Mouse (Mus musculus) midbrain, embryonic 11.5 days (tissue): ENCODE results near the gene Eri3. TPM values are rescaled to one million over a fixed set of nuclear protein-coding genes. Genes with fewer than 3 reads are reported as not detected.

ENCODE experiments used
- ATAC-seq: fragments of 200-750 bp; cut with Nextera tagmentation; 2 replicates; pipeline ENCODE4 v1.8.0; 2017; ENCODE audit warnings: moderate TSS enrichment, moderate library complexity; ENCODE audit not compliant: low FRiP score
- DNase-seq: peaks from one replicate; pipeline ENCODE4 v3.0.0; 2015; ENCODE audit warnings: low spot score; ENCODE audit errors: missing footprints
- H3K27ac ChIP-seq: fragments of 300-500 bp; sonication (generic); 2 replicates; pipeline ENCODE4 v1.5.1; 2014; ENCODE audit warnings: low read depth, low read length
- H3K27me3 ChIP-seq: fragments of 300-500 bp; sonication (generic); 2 replicates; pipeline ENCODE4 v1.6.1; 2014; ENCODE audit warnings: mild to moderate bottlenecking, low read length, moderate library complexity, mixed read lengths; ENCODE audit not compliant: control insufficient read depth, insufficient read depth
- H3K36me3 ChIP-seq: fragments of 300-500 bp; sonication (generic); 2 replicates; pipeline ENCODE4 v1.6.1; 2014; ENCODE audit warnings: mild to moderate bottlenecking, low read length, moderate library complexity, mixed read lengths; ENCODE audit not compliant: control insufficient read depth, insufficient read depth
- H3K4me1 ChIP-seq: fragments of 300-500 bp; sonication (generic); 2 replicates; pipeline ENCODE4 v1.6.1; 2014; ENCODE audit warnings: low read length; ENCODE audit not compliant: control insufficient read depth, insufficient read depth
- H3K4me2 ChIP-seq: fragments of 300-500 bp; sonication (generic); 2 replicates; pipeline ENCODE4 v1.6.1; 2014; ENCODE audit warnings: mild to moderate bottlenecking, moderate library complexity
- H3K4me3 ChIP-seq: fragments of 300-500 bp; sonication (generic); 2 replicates; pipeline ENCODE4 v1.5.1; 2014; ENCODE audit warnings: low read depth, low read length
- H3K9ac ChIP-seq: fragments of 300-500 bp; sonication (generic); 2 replicates; pipeline ENCODE4 v1.6.1; 2014; ENCODE audit warnings: low read length
- H3K9me3 ChIP-seq: fragments of 300-500 bp; sonication (generic); 2 replicates; pipeline ENCODE4 v1.6.1; 2016; ENCODE audit warnings: low read length; ENCODE audit not compliant: control insufficient read depth
- WGBS: fragments of 180-500 bp; shearing (Covaris S2); extraction: QIAGEN DNeasy Blood & Tissue Kit; methylation state at CpG from one replicate; pipeline ENCODE4 v1.1.7; 2014; 5-methylcytosine and 5-hydroxymethylcytosine counted together
- polyA plus RNA-seq: library from polyadenylated mRNA; unstranded; fragments of >200 nt; fragmentation: Nextera tagmentation; extraction: Ambion mirVana; gene quantifications from 2 replicates; pipeline ENCODE4 v1.2.1, GENCODE M21; 2014

Eri3 gene
- polyA plus RNA-seq, 1 experiment from 2014 or later: 132 TPM

DNA sequence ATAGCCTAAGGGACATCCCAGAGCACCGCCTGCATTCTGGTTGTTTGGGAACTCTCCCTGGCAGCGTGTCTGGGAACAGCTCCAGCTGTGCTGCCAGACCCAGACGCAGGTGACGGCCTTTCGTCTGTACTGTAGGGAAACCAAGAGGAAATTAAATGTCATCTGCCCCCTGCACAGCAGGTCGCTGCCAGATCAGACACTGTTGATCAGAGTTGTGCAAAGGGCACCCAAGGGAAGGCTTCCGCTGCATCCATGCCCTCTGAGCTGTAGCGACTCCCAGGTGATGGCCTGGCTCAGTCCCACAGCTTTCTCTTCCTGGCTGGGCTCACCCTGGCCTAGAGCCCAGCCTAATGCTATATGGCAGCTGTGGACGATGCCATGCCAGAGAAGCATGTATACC is 58.1 kb downstream of the Eri3 start:
- whole genome bisulfite sequencing: 88% methylated on average over 9 of the region's 9 CpGs
- Histone ChIP-seq H3K4me1 (peaks cover 19% of the 10 kb centered on the region), H3K27ac (no peak overlapping the region), H3K27me3 (no peaks in the 10 kb centered on the region), H3K36me3 (no peaks in the 10 kb centered on the region; the same call in 1 of the 2 replicates), H3K4me2 (no peak overlapping the region), H3K4me3 (no peak overlapping the region), H3K9me3 (no peaks in the 10 kb centered on the region), H3K9ac (no peak overlapping the region)
- no peak for ATAC-seq
- DNase-seq: peak; percentile 44

- Histone ChIP-seq H3K4me1 (peaks cover 18% of the 10 kb centered on the region), H3K9me3 (no peaks in the 10 kb centered on the region), H3K4me2 (no peak overlapping the region), H3K9ac (no peak overlapping the region), H3K4me3 (no peak overlapping the region), H3K27me3 (no peaks in the 10 kb centered on the region), H3K36me3 (no peaks in the 10 kb centered on the region; the same call in 1 of the 2 replicates), H3K27ac (no peak overlapping the region)
- WGBS: 64% methylated on average over 7 of the region's 7 CpGs
- ATAC-seq (no peak; the same call in 1 of the 2 replicates), DNase-seq (peak; percentile 78)
Measured at GRCm38 (mm10) chr4:117609371-117610039, 59.3 kb downstream of the Eri3 start.

DNA sequence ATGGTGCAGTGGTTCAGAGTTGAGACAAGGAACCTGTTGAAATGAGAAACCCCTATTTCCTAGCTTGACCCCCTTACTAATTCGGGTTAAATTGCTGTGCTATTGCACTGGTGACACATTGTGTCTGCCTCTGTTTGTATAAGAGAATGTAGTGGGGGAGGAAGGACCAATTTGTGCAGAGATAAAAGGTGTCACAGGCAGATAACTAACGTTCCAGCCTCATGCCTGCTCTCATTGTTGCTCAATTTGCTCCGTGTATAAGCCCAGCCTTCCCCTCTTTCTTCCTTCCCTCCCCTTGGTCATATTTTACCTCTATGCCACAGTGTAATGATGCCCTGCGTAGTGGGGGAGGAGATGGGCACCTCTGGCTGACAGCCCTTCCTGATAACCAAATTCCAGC is 61.2 kb downstream of the Eri3 start:
- Histone ChIP-seq H3K4me1 (peaks cover under 1% of the 10 kb centered on the region; the same call in 1 of the 2 replicates), H3K27ac (no peak overlapping the region), H3K9ac (no peak overlapping the region), H3K27me3 (no peaks in the 10 kb centered on the region), H3K4me3 (no peak overlapping the region), H3K9me3 (no peaks in the 10 kb centered on the region), H3K36me3 (no peaks in the 10 kb centered on the region; the same call in 1 of the 2 replicates), H3K4me2 (no peak overlapping the region)
- no peak for ATAC-seq
- peak; percentile 17 for DNase-seq
- WGBS: 88% methylated on average over 4 of the region's 4 CpGs

DNA sequence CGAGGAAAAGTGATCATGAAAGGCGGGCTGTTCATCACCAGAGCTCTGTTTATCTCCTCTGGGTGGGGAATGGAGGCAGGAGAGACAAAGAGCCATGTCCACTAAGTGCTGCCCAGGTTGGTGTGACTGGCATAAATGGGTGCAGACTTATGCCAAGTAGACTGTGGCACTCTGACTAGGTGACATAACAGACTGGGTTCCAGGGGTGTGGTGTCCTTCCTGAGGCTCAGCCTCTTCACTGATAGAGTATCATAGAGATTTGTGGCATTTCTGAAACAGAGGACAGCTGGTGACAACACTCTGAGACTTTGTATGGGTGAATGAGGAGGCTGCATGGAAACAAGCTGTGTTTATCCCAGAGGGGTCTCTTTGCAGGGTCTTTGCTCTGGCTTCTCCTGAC is 61.6 kb downstream of the Eri3 start:
- Histone ChIP-seq H3K27ac (no peak overlapping the region), H3K4me1 (no peaks in the 10 kb centered on the region), H3K4me2 (no peak overlapping the region), H3K9ac (no peak overlapping the region), H3K27me3 (no peaks in the 10 kb centered on the region), H3K36me3 (no peaks in the 10 kb centered on the region; the same call in 1 of the 2 replicates), H3K4me3 (no peak overlapping the region), H3K9me3 (no peaks in the 10 kb centered on the region)
- peak; percentile 35 for DNase-seq
- 88% methylated on average over 2 of the region's 2 CpGs for WGBS
- no peak for ATAC-seq

DNA sequence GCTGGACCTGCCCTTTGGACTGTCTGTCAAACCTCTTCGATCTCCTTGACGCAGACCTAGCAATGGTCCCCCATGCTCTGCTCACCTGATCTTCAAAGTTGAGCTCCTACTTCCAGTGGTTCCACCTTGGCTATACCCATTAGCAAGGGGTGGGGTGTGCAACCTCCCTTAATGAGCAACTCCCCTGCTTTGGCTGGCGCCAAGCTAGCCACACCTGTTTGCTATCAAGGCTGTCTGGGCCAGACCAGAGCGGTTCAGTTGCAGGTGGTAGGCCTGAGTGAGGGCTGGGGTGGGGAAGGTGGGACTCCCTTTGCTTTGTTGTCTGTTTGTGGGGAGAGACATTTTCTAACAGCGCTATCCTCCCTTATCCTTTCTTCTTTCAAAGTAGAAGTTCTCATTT is 62.5 kb downstream of the Eri3 start:
- peak; percentile 1 for DNase-seq
- Histone ChIP-seq H3K27me3 (no peaks in the 10 kb centered on the region), H3K9me3 (no peaks in the 10 kb centered on the region), H3K4me3 (no peak overlapping the region), H3K4me1 (no peaks in the 10 kb centered on the region), H3K4me2 (no peak overlapping the region), H3K9ac (no peak overlapping the region), H3K36me3 (no peaks in the 10 kb centered on the region; the same call in 1 of the 2 replicates), H3K27ac (no peak overlapping the region)
- no peak for ATAC-seq
- WGBS: 95% methylated on average over 5 of the region's 5 CpGs

- Histone ChIP-seq H3K4me3 (no peak overlapping the region), H3K4me2 (no peak overlapping the region), H3K27me3 (no peaks in the 10 kb centered on the region), H3K9ac (no peak overlapping the region), H3K4me1 (no peaks in the 10 kb centered on the region), H3K36me3 (no peaks in the 10 kb centered on the region; the same call in 1 of the 2 replicates), H3K27ac (no peak overlapping the region), H3K9me3 (no peaks in the 10 kb centered on the region)
- 94% methylated on average over 4 of the region's 4 CpGs for WGBS
- ATAC-seq: no peak
- no peak for DNase-seq
Measured at GRCm38 (mm10) chr4:117613153-117613773, 63.1 kb downstream of the Eri3 start.

- 93% methylated on average over 4 of the region's 4 CpGs for WGBS
Measured at GRCm38 (mm10) chr4:117616600-117616999, 66.4 kb downstream of the Eri3 start.

DNA sequence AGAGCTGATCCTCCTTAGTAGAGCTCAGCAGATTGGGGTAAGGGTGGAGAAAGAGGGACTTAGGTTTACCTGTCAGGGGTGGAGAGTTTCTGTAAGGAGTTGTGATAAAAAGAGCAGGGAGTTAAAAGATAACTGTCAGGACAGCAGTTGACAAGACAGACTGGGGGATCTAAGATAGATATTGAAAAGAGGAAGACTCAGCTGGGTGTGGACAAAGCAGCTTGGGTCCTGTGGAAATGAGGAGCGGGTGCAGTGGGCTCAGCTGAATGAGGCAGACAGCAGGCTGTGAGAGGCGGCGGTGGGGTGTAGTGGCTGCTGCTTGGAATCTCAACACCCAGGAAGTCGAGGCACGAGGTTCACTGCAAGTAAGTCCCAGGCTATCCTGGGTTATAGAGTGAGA is 72.1 kb downstream of the Eri3 start:
- H3K4me3 ChIP-seq: no peak overlapping the region
- ATAC-seq: no peak
- no peaks in the 10 kb centered on the region for H3K9me3 ChIP-seq
- H3K36me3 ChIP-seq: no peaks in the 10 kb centered on the region
- no peak overlapping the region for H3K4me2 ChIP-seq
- H3K27me3 ChIP-seq: no peaks in the 10 kb centered on the region
- no peaks in the 10 kb centered on the region for H3K4me1 ChIP-seq
- no peak overlapping the region for H3K9ac ChIP-seq
- H3K27ac ChIP-seq: no peak overlapping the region
- 93% methylated on average over 5 of the region's 5 CpGs for WGBS
- DNase-seq: no peak

More at GRCm38 (mm10) chr4:117616600-117616999, 66.4 kb downstream of the Eri3 start:
- DNase-seq (no peak), ATAC-seq (no peak)
- Histone ChIP-seq H3K4me1 (no peaks in the 10 kb centered on the region), H3K9me3 (no peaks in the 10 kb centered on the region), H3K27ac (no peak overlapping the region), H3K36me3 (no peaks in the 10 kb centered on the region), H3K27me3 (no peaks in the 10 kb centered on the region), H3K9ac (no peak overlapping the region), H3K4me3 (no peak overlapping the region), H3K4me2 (no peak overlapping the region)

- 83% methylated on average over 2 of the region's 2 CpGs for WGBS
- no peak for ATAC-seq
- H3K4me2 ChIP-seq: no peak overlapping the region
Measured at GRCm38 (mm10) chr4:117623025-117623424, 72.9 kb downstream of the Eri3 start.

More at GRCm38 (mm10) chr4:117623025-117623424, 72.9 kb downstream of the Eri3 start:
- Histone ChIP-seq H3K9ac (no peak overlapping the region), H3K27me3 (no peaks in the 10 kb centered on the region), H3K4me3 (no peak overlapping the region), H3K4me1 (no peaks in the 10 kb centered on the region), H3K36me3 (no peaks in the 10 kb centered on the region), H3K9me3 (no peaks in the 10 kb centered on the region), H3K27ac (no peak overlapping the region)
- no peak for DNase-seq
